Mouse (Mus musculus): ENCODE data around the gene Tmem9b.

- TF ChIP-seq CTCF (IDR thresholded peaks at IDR 0.05; ENCODE audit: control insufficient read depth, insufficient read depth, insufficient read length) (no peak), CEBPB (IDR thresholded peaks at IDR 0.05; ENCODE audit: low read depth) (no peak), USF1 (IDR thresholded peaks at IDR 0.05; ENCODE audit: low read depth) (no peak)
These were observed 42.6 kb downstream of the Tmem9b start for GRCm38 (mm10) chr7:109710069-109710468.

Measured in C2C12 (cell line).